Mouse (Mus musculus): ENCODE data around the gene Slc15a3. TPM values are rescaled to one million over a fixed set of nuclear protein-coding genes. Genes with fewer than 3 reads are reported as not detected.
A peak's percentile ranks its signal among the peaks of the same experiment; 100 is the strongest.

The Slc15a3 gene
- total and polyA plus RNA-seq, 3 experiments: not detected

DNA sequence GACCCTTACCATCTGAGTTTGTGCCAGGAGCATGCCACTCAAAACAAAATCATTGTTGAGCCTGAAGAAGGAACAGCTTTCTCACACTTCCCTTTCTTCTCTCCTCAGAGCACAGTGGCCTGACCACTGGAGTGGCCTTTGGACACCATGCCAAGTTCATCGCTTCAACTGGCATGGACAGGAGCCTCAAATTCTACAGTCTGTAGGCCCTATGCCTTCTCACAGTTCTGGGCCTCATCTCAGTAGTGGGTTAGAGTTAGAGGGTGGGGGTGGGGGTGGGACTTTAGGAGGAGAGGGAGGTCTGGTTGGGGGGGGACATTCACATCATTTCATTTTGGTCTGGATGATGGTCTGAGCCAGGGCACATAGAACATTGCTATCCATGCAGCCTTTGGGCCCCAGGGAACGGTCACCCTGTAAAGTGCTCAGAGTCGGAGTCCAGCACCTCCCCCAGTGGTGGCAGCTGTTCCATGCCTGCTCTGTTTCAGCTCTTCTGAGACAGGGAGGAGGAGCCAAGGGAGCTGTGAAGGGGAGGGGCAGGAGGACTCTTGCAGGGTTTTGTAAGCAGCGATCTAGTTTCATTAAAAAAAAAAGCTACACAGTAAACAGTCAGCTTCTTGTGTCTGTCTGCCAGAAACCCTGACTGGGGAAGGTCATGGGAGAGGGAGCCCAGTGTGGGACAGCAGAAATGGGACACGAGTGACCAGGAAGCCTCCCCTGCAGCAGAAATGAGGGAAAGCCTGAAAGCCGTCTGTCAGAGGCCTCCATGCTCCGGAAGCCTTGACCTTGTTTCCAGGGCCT is 65.6 kb downstream of the Slc15a3 start:
- peaks cover 0 to 8% of the 10 kb centered on the region in 2 experiments; a peak in 2 of 4 replicates for H3K36me3 ChIP-seq (ENCODE audit: control insufficient read depth in 1 of 2, insufficient read depth in 2 of 2, low read length in 2 of 2)
- no peak overlapping the region for H3K4me3 ChIP-seq (ENCODE audit: control insufficient read depth in 1 of 2, insufficient read depth in 1 of 2, low read depth in 2 of 2, low read length in 2 of 2)
- DNase-seq (ENCODE audit: low read depth, low spot score): peak; percentile 52
- no peak overlapping the region for H3K27ac ChIP-seq (ENCODE audit: control insufficient read depth, low read depth, low read length)
- H3K9me3 ChIP-seq (replicated peaks; ENCODE audit: insufficient read depth, low read length): no peaks in the 10 kb centered on the region
- H3K9ac ChIP-seq (ENCODE audit: control insufficient read depth, low read depth, low read length, poor library complexity, severe bottlenecking): no peak overlapping the region
- H3K79me2 ChIP-seq (ENCODE audit: control insufficient read depth, insufficient read depth, low read length, poor library complexity): no peaks in the 10 kb centered on the region
- no peak for TF ChIP-seq CTCF (IDR thresholded peaks at IDR 0.05 in 2 of 3, conservative IDR thresholded peaks at IDR 0.05 in 1 of 3; ENCODE audit: control insufficient read depth in 1 of 3, insufficient read depth in 1 of 3, low read depth in 2 of 3, low read length in 3 of 3, poor library complexity in 1 of 3, severe bottlenecking in 1 of 3)
- TF ChIP-seq POLR2AphosphoS2 (IDR thresholded peaks at IDR 0.05; ENCODE audit: low read length): no peak
- no peak for TF ChIP-seq UBTF (IDR thresholded peaks at IDR 0.05; ENCODE audit: borderline replicate concordance, insufficient read depth, low read depth, low read length)
- TF ChIP-seq RAD21 (IDR thresholded peaks at IDR 0.05; ENCODE audit: low read depth, low read length): no peak
- no peak for TF ChIP-seq HCFC1 (IDR thresholded peaks at IDR 0.05; ENCODE audit: low read depth, low read length)
- no peak for TF ChIP-seq SIN3A (IDR thresholded peaks at IDR 0.05; ENCODE audit: low read length)
- TF ChIP-seq MEF2A (IDR thresholded peaks at IDR 0.05; ENCODE audit: extremely low read depth, insufficient replicate concordance, low read depth, low read length, poor library complexity, severe bottlenecking): no peak
- no peak for TF ChIP-seq EP300 (IDR thresholded peaks at IDR 0.05; ENCODE audit: low read depth in 1 of 2, low read length in 2 of 2)
- no peak for TF ChIP-seq KAT2A (conservative IDR thresholded peaks at IDR 0.05; ENCODE audit: low read depth, low read length)
- TF ChIP-seq ETS1 (IDR thresholded peaks at IDR 0.05; ENCODE audit: low read depth, low read length): no peak
- no peak for TF ChIP-seq USF1 (IDR thresholded peaks at IDR 0.05; ENCODE audit: low read depth, low read length)
- no peak for TF ChIP-seq MYC (IDR thresholded peaks at IDR 0.05; ENCODE audit: low read depth, low read length)
- TF ChIP-seq GATA1 (IDR thresholded peaks at IDR 0.05; ENCODE audit: low read depth, low read length): no peak
- no peak for TF ChIP-seq MAZ (IDR thresholded peaks at IDR 0.05; ENCODE audit: low read depth, low read length)
- TF ChIP-seq NRF1 (IDR thresholded peaks at IDR 0.05; ENCODE audit: insufficient read depth, low read depth, low read length, poor library complexity, severe bottlenecking): no peak
- TF ChIP-seq MXI1 (IDR thresholded peaks at IDR 0.05; ENCODE audit: low read depth, low read length): no peak
- TF ChIP-seq POLR2A (IDR thresholded peaks at IDR 0.05; ENCODE audit: control insufficient read depth in 1 of 2, insufficient read depth in 1 of 2, low read depth in 1 of 2, low read length in 2 of 2, poor library complexity in 1 of 2): no peak
- no peaks in the 10 kb centered on the region for H3K4me1 ChIP-seq (ENCODE audit: control insufficient read depth in 1 of 2, insufficient read depth in 2 of 2, low read length in 2 of 2)
- no peaks in the 10 kb centered on the region for H3K27me3 ChIP-seq (ENCODE audit: control insufficient read depth in 1 of 2, insufficient read depth in 2 of 2, low read length in 2 of 2)

DNA sequence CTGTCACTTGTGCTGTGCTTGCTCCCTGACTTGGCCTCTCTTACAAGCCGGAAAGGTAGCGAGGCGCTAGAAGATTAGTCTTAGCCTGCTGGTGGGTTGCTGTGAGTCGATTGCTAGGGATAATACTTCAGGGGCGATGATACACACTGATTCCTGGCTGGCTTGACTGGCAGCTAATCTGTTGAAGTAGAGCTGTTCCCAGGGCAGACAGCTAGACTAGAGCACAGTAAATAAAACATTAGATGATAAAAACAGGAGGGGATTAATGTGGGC is 66.1 kb downstream of the Slc15a3 start:
- H3K36me3 ChIP-seq (ENCODE audit: control insufficient read depth in 1 of 2, insufficient read depth in 2 of 2, low read length in 2 of 2): peaks cover 0 to 8% of the 10 kb centered on the region in 2 experiments; a peak in 2 of 4 replicates
- no peak for TF ChIP-seq JUND (IDR thresholded peaks at IDR 0.05; ENCODE audit: low read depth, low read length)
- no peak for TF ChIP-seq KAT2A (conservative IDR thresholded peaks at IDR 0.05; ENCODE audit: low read depth, low read length)
- no peak for TF ChIP-seq RAD21 (IDR thresholded peaks at IDR 0.05; ENCODE audit: low read depth, low read length)
- no peak for TF ChIP-seq UBTF (IDR thresholded peaks at IDR 0.05; ENCODE audit: borderline replicate concordance, insufficient read depth, low read depth, low read length)
- TF ChIP-seq USF1 (IDR thresholded peaks at IDR 0.05; ENCODE audit: low read depth, low read length): no peak
- no peak for TF ChIP-seq TAL1 (IDR thresholded peaks at IDR 0.05; ENCODE audit: low read length)
- no peak for TF ChIP-seq POLR2A (IDR thresholded peaks at IDR 0.05; ENCODE audit: control insufficient read depth in 1 of 2, insufficient read depth in 1 of 2, low read depth in 1 of 2, low read length in 2 of 2, poor library complexity in 1 of 2)
- no peak for TF ChIP-seq SIN3A (IDR thresholded peaks at IDR 0.05; ENCODE audit: low read length)
- TF ChIP-seq E2F4 (IDR thresholded peaks at IDR 0.05; ENCODE audit: borderline replicate concordance, low read depth, low read length): no peak
- TF ChIP-seq NRF1 (IDR thresholded peaks at IDR 0.05; ENCODE audit: insufficient read depth, low read depth, low read length, poor library complexity, severe bottlenecking): no peak
- TF ChIP-seq RCOR1 (IDR thresholded peaks at IDR 0.05; ENCODE audit: low read depth, low read length): no peak
- TF ChIP-seq CHD1 (IDR thresholded peaks at IDR 0.05; ENCODE audit: low read depth, low read length): no peak
- H3K4me1 ChIP-seq (ENCODE audit: control insufficient read depth in 1 of 2, insufficient read depth in 2 of 2, low read length in 2 of 2): no peaks in the 10 kb centered on the region
- H3K4me3 ChIP-seq (ENCODE audit: control insufficient read depth in 1 of 2, insufficient read depth in 1 of 2, low read depth in 2 of 2, low read length in 2 of 2): no peak overlapping the region
- no peak overlapping the region for H3K9ac ChIP-seq (ENCODE audit: control insufficient read depth, low read depth, low read length, poor library complexity, severe bottlenecking)
- no peak overlapping the region for H3K27ac ChIP-seq (ENCODE audit: control insufficient read depth, low read depth, low read length)
- no peaks in the 10 kb centered on the region for H3K27me3 ChIP-seq (ENCODE audit: control insufficient read depth in 1 of 2, insufficient read depth in 2 of 2, low read length in 2 of 2)
- no peak for DNase-seq (ENCODE audit: low read depth, low spot score)
- H3K9me3 ChIP-seq (replicated peaks; ENCODE audit: insufficient read depth, low read length): no peaks in the 10 kb centered on the region
- H3K79me2 ChIP-seq (ENCODE audit: control insufficient read depth, insufficient read depth, low read length, poor library complexity): no peaks in the 10 kb centered on the region
